Mouse (Mus musculus) CH12.LX (cell line): ENCODE measurements at regions not wholly inside any gene's neighbourhood (a gene's known extent, or its start where the extent isn't known, plus 50 kb on each side); places are given as distances from the start of the nearest gene placed in this dataset.
A peak's percentile ranks its signal among the peaks of the same experiment; 100 is the strongest.

ENCODE experiments used
- DNase-seq: peaks from one replicate; pipeline ENCODE4 v3.0.0-alpha.2; 2013; ENCODE audit errors: extremely low read depth
- H3K27ac ChIP-seq: 2 replicates; pipeline ENCODE4 v1.5.1; 2012; ENCODE audit warnings: low read depth, mild to moderate bottlenecking, control low read depth, moderate library complexity; ENCODE audit not compliant: insufficient read depth
- H3K27me3 ChIP-seq: replicated peaks from 2 replicates; pipeline ENCODE3; 2012; ENCODE audit warnings: inconsistent platforms
- H3K36me3 ChIP-seq, 2 experiments: replicated peaks in 1 of 2; 2 replicates each; pipeline versions ENCODE3 to v1.6.1; 2012; ENCODE audit warnings: inconsistent platforms in 1 of 2, low read length in 1 of 2, mild to moderate bottlenecking in 1 of 2, mixed read lengths in 1 of 2, moderate library complexity in 1 of 2; ENCODE audit not compliant: control insufficient read depth in 1 of 2, insufficient read depth in 1 of 2
- H3K4me1 ChIP-seq, 2 experiments: 2 replicates each; pipeline ENCODE4 v1.6.1; 2012; ENCODE audit warnings: inconsistent platforms in 1 of 2, moderate library complexity in 1 of 2; ENCODE audit not compliant: insufficient read depth in 2 of 2, control insufficient read depth in 1 of 2
- H3K4me2 ChIP-seq: 2 replicates; pipeline ENCODE4 v1.6.1; 2012; ENCODE audit warnings: low read depth, mild to moderate bottlenecking, control low read depth; ENCODE audit not compliant: poor library complexity, insufficient read depth, severe bottlenecking
- H3K4me3 ChIP-seq, 3 experiments: fragments of 150-350 bp in 1 of 3; sonication (generic) in 1 of 3; replicated peaks in 1 of 3; 2 replicates each; pipeline versions ENCODE3 to v1.5.1; 2011 to 2012; ENCODE audit warnings: low read depth in 2 of 3, low read length in 2 of 3, mild to moderate bottlenecking in 2 of 3, moderate library complexity in 2 of 3, control low read depth in 1 of 3, improper control_type of control experiment in 1 of 3, inconsistent platforms in 1 of 3, mixed read lengths in 1 of 3; ENCODE audit not compliant: poor library complexity in 1 of 3
- H3K79me2 ChIP-seq: replicated peaks from 2 replicates; pipeline ENCODE4 v1.6.1; 2012; ENCODE audit warnings: mild to moderate bottlenecking, moderate library complexity; ENCODE audit not compliant: control insufficient read depth, poor library complexity, insufficient read depth, severe bottlenecking; ENCODE audit errors: extremely low read depth
- H3K9ac ChIP-seq: 2 replicates; pipeline ENCODE4 v1.6.1; 2012; ENCODE audit warnings: low read depth, mild to moderate bottlenecking, control low read depth, moderate library complexity; ENCODE audit not compliant: insufficient read depth
- H3K9me3 ChIP-seq: replicated peaks from 2 replicates; pipeline ENCODE3; 2012; ENCODE audit warnings: low read length, inconsistent platforms, mixed read lengths
- CHD1 ChIP-seq: IDR thresholded peaks from 2 replicates; pipeline ENCODE4 v1.6.1; 2012; ENCODE audit warnings: low read depth, low read length, improper control_type of control experiment, inconsistent platforms
- CHD2 ChIP-seq: IDR thresholded peaks from 2 replicates; pipeline ENCODE4 v1.6.1; 2011; ENCODE audit warnings: low read length, improper control_type of control experiment
- E2F4 ChIP-seq: IDR thresholded peaks from 2 replicates; pipeline ENCODE4 v1.6.1; 2011; ENCODE audit warnings: low read depth, low read length, improper control_type of control experiment; ENCODE audit not compliant: insufficient replicate concordance
- EP300 ChIP-seq: IDR thresholded peaks from 2 replicates; pipeline ENCODE4 v1.6.1; 2011; ENCODE audit warnings: low read length, improper control_type of control experiment
- GABPA ChIP-seq: IDR thresholded peaks from 2 replicates; pipeline ENCODE4 v1.6.1; 2012; ENCODE audit warnings: low read depth, low read length, improper control_type of control experiment, inconsistent platforms; ENCODE audit not compliant: insufficient replicate concordance
- HCFC1 ChIP-seq: IDR thresholded peaks from 2 replicates; pipeline ENCODE4 v1.6.1; 2012; ENCODE audit warnings: low read depth, mild to moderate bottlenecking, inconsistent platforms, low read length, improper control_type of control experiment
- JUN ChIP-seq: IDR thresholded peaks from 2 replicates; pipeline ENCODE4 v1.6.1; 2011; ENCODE audit warnings: low read depth, mild to moderate bottlenecking, low read length, improper control_type of control experiment, moderate library complexity; ENCODE audit not compliant: insufficient read depth
- JUND ChIP-seq: conservative IDR thresholded peaks from 2 replicates; pipeline ENCODE4 v1.6.1; 2011; ENCODE audit warnings: low read depth, low read length, improper control_type of control experiment
- KAT2A ChIP-seq: IDR thresholded peaks from 2 replicates; pipeline ENCODE4 v1.6.1; 2012; ENCODE audit warnings: low read length, improper control_type of control experiment, inconsistent platforms; ENCODE audit not compliant: insufficient replicate concordance
- MAFK ChIP-seq: IDR thresholded peaks from 2 replicates; pipeline ENCODE4 v1.6.1; 2011; ENCODE audit warnings: low read length, improper control_type of control experiment; ENCODE audit not compliant: insufficient replicate concordance
- MAX ChIP-seq: IDR thresholded peaks from 2 replicates; pipeline ENCODE4 v1.6.1; 2011; ENCODE audit warnings: low read length, improper control_type of control experiment
- MAZ ChIP-seq: IDR thresholded peaks from 2 replicates; pipeline ENCODE4 v1.6.1; 2012; ENCODE audit warnings: low read depth, mild to moderate bottlenecking, inconsistent platforms, low read length, improper control_type of control experiment, moderate library complexity
- MEF2A ChIP-seq: IDR thresholded peaks from 2 replicates; pipeline ENCODE4 v1.6.1; 2014; ENCODE audit warnings: low read depth, mild to moderate bottlenecking, inconsistent platforms, low read length, improper control_type of control experiment, borderline replicate concordance
- MYC ChIP-seq: IDR thresholded peaks from 2 replicates; pipeline ENCODE4 v1.6.1; 2011; ENCODE audit warnings: low read depth, mild to moderate bottlenecking, improper control_type of control experiment, low read length
- NELFE ChIP-seq: IDR thresholded peaks from 2 replicates; pipeline ENCODE4 v1.6.1; 2011; ENCODE audit warnings: low read depth, low read length, improper control_type of control experiment
- NRF1 ChIP-seq: IDR thresholded peaks from 2 replicates; pipeline ENCODE4 v1.6.1; 2014; ENCODE audit warnings: low read depth, mild to moderate bottlenecking, inconsistent platforms, low read length, improper control_type of control experiment, moderate library complexity
- PAX5 ChIP-seq: IDR thresholded peaks from 2 replicates; pipeline ENCODE4 v1.6.1; 2012; ENCODE audit warnings: low read length, inconsistent platforms, mixed read lengths
- POLR2A ChIP-seq: IDR thresholded peaks from 2 replicates; pipeline ENCODE4 v1.6.1; 2011; ENCODE audit warnings: low read depth, mild to moderate bottlenecking, improper control_type of control experiment, low read length
- POLR2AphosphoS2 ChIP-seq: IDR thresholded peaks from 2 replicates; pipeline ENCODE4 v1.6.1; 2011; ENCODE audit warnings: low read depth, low read length, improper control_type of control experiment
- RAD21 ChIP-seq: IDR thresholded peaks from 2 replicates; pipeline ENCODE4 v1.6.1; 2011; ENCODE audit warnings: low read depth, mild to moderate bottlenecking, low read length, improper control_type of control experiment, moderate library complexity
- SIN3A ChIP-seq: IDR thresholded peaks from 2 replicates; pipeline ENCODE4 v1.6.1; 2012; ENCODE audit warnings: low read length, improper control_type of control experiment, inconsistent platforms
- TBP ChIP-seq: conservative IDR thresholded peaks from 2 replicates; pipeline ENCODE4 v1.6.1; 2011; ENCODE audit warnings: low read depth, low read length, improper control_type of control experiment
- UBTF ChIP-seq: IDR thresholded peaks from 2 replicates; pipeline ENCODE4 v1.6.1; 2012; ENCODE audit warnings: low read depth, mild to moderate bottlenecking, inconsistent platforms, low read length, improper control_type of control experiment, moderate library complexity
- USF2 ChIP-seq: conservative IDR thresholded peaks from 2 replicates; pipeline ENCODE4 v1.6.1; 2011; ENCODE audit warnings: low read depth, low read length, improper control_type of control experiment
- ZC3H11A ChIP-seq: IDR thresholded peaks from 2 replicates; pipeline ENCODE4 v1.6.1; 2012; ENCODE audit warnings: low read depth, mild to moderate bottlenecking, inconsistent platforms, low read length, improper control_type of control experiment
- ZMIZ1 ChIP-seq: IDR thresholded peaks from 2 replicates; pipeline ENCODE4 v1.6.1; 2012; ENCODE audit warnings: low read depth, mild to moderate bottlenecking, inconsistent platforms, low read length, improper control_type of control experiment
- ZNF384 ChIP-seq: IDR thresholded peaks from 2 replicates; pipeline ENCODE4 v1.6.1; 2012; ENCODE audit warnings: low read depth, low read length, improper control_type of control experiment, inconsistent platforms
- dilution Hi-C: fragments of 300-500 bp; cut with MboI; formaldehyde crosslinking; loops from 2 replicates; pipeline ENCODE4 v1.14.3; 2020; ENCODE audit warnings: low sequenced_read_pairs; ENCODE audit not compliant: extremely low pct_unique_long_range_greater_than_20kb, extremely low pct_ligation_motif_present
- in situ Hi-C: fragments of 300-500 bp; cut with MboI; formaldehyde crosslinking; loops from 3 replicates; pipeline ENCODE4 v1.14.3; 2019; ENCODE audit warnings: low sequenced_read_pairs, low pct_ligation_motif_present, low pct_unique_long_range_greater_than_20kb, mixed read lengths

DNA sequence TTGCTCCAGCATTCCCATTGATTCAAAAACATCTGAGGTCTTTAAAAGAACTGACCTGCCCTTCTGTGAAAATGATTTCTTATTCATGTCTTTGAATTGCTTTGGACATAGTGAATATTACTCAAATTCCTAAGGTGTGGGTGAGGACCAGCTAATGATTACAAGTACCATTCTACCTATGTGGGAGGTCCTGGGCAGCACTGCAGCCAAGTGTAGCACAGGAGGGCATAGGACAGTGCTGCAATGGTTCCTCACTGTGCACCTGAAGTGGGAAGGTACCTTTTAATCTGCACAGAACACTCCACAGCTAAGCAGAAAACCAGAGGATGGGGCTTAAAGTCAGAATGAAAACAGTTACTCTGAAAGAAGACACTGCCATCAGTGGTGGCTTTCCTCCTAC is 474.8 kb upstream of the Camk1g start:
- TF ChIP-seq CHD2 (no peak), E2F4 (no peak), NRF1 (no peak), MAX (no peak), PAX5 (no peak), JUN (no peak), POLR2AphosphoS2 (no peak), MEF2A (no peak), CHD1 (no peak), KAT2A (no peak)

DNA sequence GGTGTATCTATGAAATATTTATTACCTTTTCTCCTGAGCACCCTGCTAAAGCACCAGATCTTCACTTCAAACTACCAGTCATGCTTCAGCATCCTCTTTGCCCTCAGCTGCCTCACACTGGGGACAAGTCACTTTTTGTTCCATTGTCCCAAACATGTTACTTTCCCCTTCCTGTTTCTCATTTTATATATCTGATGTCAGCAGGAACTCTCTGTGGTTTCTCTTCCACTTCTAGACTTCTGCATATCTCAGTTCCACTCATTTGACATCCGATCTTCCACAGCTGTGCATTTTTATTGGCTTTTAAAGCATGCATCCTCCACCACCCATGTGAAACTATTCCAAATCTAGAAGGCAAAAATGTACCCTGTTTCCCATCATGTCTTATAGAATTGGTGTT is 474.4 kb upstream of the Camk1g start:
- dilution Hi-C loops (no loop called here), in situ Hi-C loops (no loop called here)
- no peak overlapping the region for H3K27ac ChIP-seq
- no peaks in the 10 kb centered on the region for H3K27me3 ChIP-seq
- DNase-seq: peak; percentile 24
- peaks cover 0 to 13% of the 10 kb centered on the region in 2 experiments; a peak in 2 of 4 replicates for H3K4me1 ChIP-seq
- no peak overlapping the region for H3K4me2 ChIP-seq
- H3K9me3 ChIP-seq: no peaks in the 10 kb centered on the region
- H3K9ac ChIP-seq: no peak overlapping the region
- no peak for TF ChIP-seq ZC3H11A
- no peak for TF ChIP-seq USF2
- TF ChIP-seq HCFC1: no peak
- peak; percentile 23; the same call in 1 of the 2 replicates for TF ChIP-seq EP300
- no peaks in the 10 kb centered on the region for H3K79me2 ChIP-seq
- H3K4me3 ChIP-seq: no peak overlapping the region
- H3K36me3 ChIP-seq: no peaks in the 10 kb centered on the region

More for the DNA sequence above, 474.8 kb upstream of the Camk1g start:
- H3K9me3 ChIP-seq: no peaks in the 10 kb centered on the region
- no peak overlapping the region for H3K4me3 ChIP-seq
- H3K9ac ChIP-seq: no peak overlapping the region
- in situ Hi-C loops: no loop called here
- no peak overlapping the region for H3K4me2 ChIP-seq
- H3K79me2 ChIP-seq: no peaks in the 10 kb centered on the region
- no peak overlapping the region for H3K27ac ChIP-seq
- no peak for DNase-seq
- H3K4me1 ChIP-seq: peaks cover 0 to 13% of the 10 kb centered on the region in 2 experiments; a peak in 2 of 4 replicates
- no peaks in the 10 kb centered on the region for H3K27me3 ChIP-seq
- H3K36me3 ChIP-seq: no peaks in the 10 kb centered on the region
- dilution Hi-C loops: no loop called here

DNA sequence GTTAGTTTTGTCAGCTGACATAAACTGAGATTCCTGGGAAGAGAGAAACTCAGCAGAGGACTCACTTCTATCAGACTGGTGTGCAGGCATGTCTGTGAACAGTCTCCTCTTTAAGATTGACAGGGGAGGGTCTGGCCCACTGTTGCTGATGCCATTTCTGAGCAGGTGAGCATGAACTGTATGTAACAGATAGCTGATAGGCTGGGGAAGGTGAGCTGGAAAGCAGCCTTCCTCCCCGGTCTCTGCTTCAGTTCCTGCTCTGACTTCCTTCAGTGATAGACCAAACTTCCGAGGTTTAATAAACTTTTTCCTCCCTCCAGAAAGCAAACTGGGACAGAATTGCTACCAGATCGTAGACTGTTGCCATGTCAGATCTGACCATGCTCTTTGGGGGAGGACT is 430.9 kb upstream of the Camk1g start:
- in situ Hi-C loops: no loop called here
- Histone ChIP-seq H3K9ac (no peak overlapping the region), H3K9me3 (no peaks in the 10 kb centered on the region), H3K36me3 (no peaks in the 10 kb centered on the region), H3K27me3 (no peaks in the 10 kb centered on the region), H3K4me2 (no peak overlapping the region), H3K4me1 (peaks cover 0 to 8% of the 10 kb centered on the region in 2 experiments; a peak in 1 of 4 replicates), H3K79me2 (no peaks in the 10 kb centered on the region)
- no peak for DNase-seq
- dilution Hi-C loops: no loop called here
- TF ChIP-seq EP300 (no peak), JUN (no peak), UBTF (no peak), PAX5 (no peak), MEF2A (no peak), MAFK (no peak), MAZ (no peak), RAD21 (no peak), CHD1 (no peak), ZMIZ1 (no peak), POLR2A (no peak), SIN3A (no peak), USF2 (no peak), NRF1 (no peak), MYC (no peak), JUND (no peak), TBP (no peak), ZNF384 (no peak), GABPA (no peak), NELFE (no peak)
- TF ChIP-seq, all 38 proteins: peak for 0
- H3K27ac ChIP-seq: no peak overlapping the region
- H3K4me3 ChIP-seq: no peak overlapping the region
